Mouse (Mus musculus) urinary bladder, postnatal 25 days (tissue): ENCODE results near the gene Atp6v0b.

Experiments
- DNase-seq: peaks from one replicate; pipeline ENCODE4 v3.0.0; 2022; ENCODE audit warnings: low spot score

Atp6v0b gene

GRCm38 (mm10) chr4:117887133-117887532, at the start of gene Atp6v0b:
Atp6v0b (minus strand) TSS chr4:117887333.
- peak; percentile 95 for DNase-seq

GRCm38 (mm10) chr4:117934081-117934480, 46.9 kb upstream of the Atp6v0b start:
- no peak for DNase-seq

- no peak for DNase-seq
Measured at GRCm38 (mm10) chr4:117933248-117933647, 46.1 kb upstream of the Atp6v0b start.

- peak; percentile 66 for DNase-seq
Measured at GRCm38 (mm10) chr4:117929391-117929881, 42.3 kb upstream of the Atp6v0b start, which contains the start of gene Artn. Artn (minus strand) TSS chr4:117929763.

- peak; percentile 66 for DNase-seq
Measured at GRCm38 (mm10) chr4:117928699-117929241, 41.6 kb upstream of the Atp6v0b start.

GRCm38 (mm10) chr4:117928234-117928633, 41.1 kb upstream of the Atp6v0b start:
- no peak for DNase-seq

- DNase-seq = no peak
Measured at GRCm38 (mm10) chr4:117926545-117927482, 39.7 kb upstream of the Atp6v0b start.

- DNase-seq = no peak
Measured at GRCm38 (mm10) chr4:117924916-117925315, 37.8 kb upstream of the Atp6v0b start.

- no peak for DNase-seq
Measured at GRCm38 (mm10) chr4:117923450-117923849, 36.3 kb upstream of the Atp6v0b start.

- no peak for DNase-seq
Measured at GRCm38 (mm10) chr4:117921358-117921757, 34.2 kb upstream of the Atp6v0b start.

- DNase-seq = no peak
Measured at GRCm38 (mm10) chr4:117918762-117919161, 31.6 kb upstream of the Atp6v0b start.

GRCm38 (mm10) chr4:117918261-117918660, 31.1 kb upstream of the Atp6v0b start:
- DNase-seq = no peak

- no peak for DNase-seq
Measured at GRCm38 (mm10) chr4:117917847-117918246, 30.7 kb upstream of the Atp6v0b start.

- DNase-seq = no peak
Measured at GRCm38 (mm10) chr4:117917402-117917801, 30.3 kb upstream of the Atp6v0b start.

- DNase-seq = no peak
Measured at GRCm38 (mm10) chr4:117916386-117916785, 29.3 kb upstream of the Atp6v0b start.

GRCm38 (mm10) chr4:117915489-117916105, 28.5 kb upstream of the Atp6v0b start:
- no peak for DNase-seq

GRCm38 (mm10) chr4:117914591-117915442, 27.7 kb upstream of the Atp6v0b start, which contains the start of gene Ipo13:
Ipo13 (minus strand) TSS chr4:117914999.
- peak; percentile 91 for DNase-seq

GRCm38 (mm10) chr4:117914031-117914430, 26.9 kb upstream of the Atp6v0b start:
- no peak for DNase-seq

- no peak for DNase-seq
Measured at GRCm38 (mm10) chr4:117913421-117913820, 26.3 kb upstream of the Atp6v0b start.

- DNase-seq = no peak
Measured at GRCm38 (mm10) chr4:117912685-117913273, 25.6 kb upstream of the Atp6v0b start.

GRCm38 (mm10) chr4:117912131-117912561, 25.0 kb upstream of the Atp6v0b start:
- no peak for DNase-seq
